Mouse (Mus musculus) subcutaneous adipose tissue, adult 2 months (tissue): ENCODE data around the gene Sbf2. TPM values are rescaled to one million over a fixed set of nuclear protein-coding genes. Genes with fewer than 3 reads are reported as not detected.

ENCODE experiments used
- polyA plus RNA-seq: library from polyadenylated mRNA; depleted of rRNA; stranded (reverse); fragments of >200 nt; gene quantifications from 2 replicates; pipeline ENCODE4 v1.2.3, GENCODE M21; 2012; ENCODE audit warnings: low replicate concordance; rRNA removed

Gene Sbf2
- 21.7 and 26.3 TPM in 2 replicates for polyA plus RNA-seq

DNA sequence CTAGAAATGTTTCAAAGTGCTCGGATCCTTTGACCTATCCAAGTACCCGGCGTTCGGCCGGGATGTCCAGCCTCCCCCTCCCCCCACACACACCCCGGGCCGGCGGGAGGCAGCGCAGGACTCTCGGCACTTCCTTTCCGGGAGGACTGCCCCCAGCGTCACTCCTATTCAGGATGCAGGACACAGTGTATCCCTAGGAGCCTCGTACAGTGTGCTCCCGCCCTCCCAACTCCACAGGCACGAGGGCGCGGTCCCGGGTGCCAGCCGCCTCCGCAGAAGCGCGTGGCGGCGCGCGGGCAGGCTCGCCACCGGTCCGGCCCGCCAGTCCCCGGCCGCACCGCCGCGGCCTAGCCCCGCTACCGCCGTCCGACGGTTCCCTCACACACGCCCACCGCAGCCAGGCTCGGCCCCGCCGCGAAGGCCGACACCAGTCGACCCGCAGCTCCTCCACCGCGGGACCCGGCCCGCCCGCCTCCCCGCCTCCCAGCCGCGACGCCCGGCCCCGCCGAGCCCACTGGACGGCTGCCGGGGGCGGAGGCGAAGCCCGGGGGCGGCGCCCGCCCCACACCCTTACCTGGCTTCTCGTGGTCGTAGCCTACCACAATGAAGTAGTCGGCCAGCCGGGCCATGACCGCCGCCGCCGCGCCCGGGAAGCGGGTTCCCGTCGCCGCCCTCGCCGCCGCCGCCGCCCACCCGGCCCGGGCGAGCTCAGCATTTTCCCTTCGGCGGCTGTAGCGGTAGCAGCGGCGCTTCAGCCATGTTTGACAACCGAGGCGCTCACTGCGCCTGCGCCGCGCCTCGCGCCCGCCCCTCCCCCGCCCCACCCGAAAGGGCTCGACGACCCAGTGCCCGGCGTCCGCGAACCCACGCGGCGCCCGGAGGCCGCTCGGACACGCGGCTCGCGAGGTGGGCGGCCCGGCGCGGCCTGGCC lies at the start of gene Sbf2:
Sbf2 (minus strand) TSS at position 790 of the 931 bp plus-strand sequence.

DNA sequence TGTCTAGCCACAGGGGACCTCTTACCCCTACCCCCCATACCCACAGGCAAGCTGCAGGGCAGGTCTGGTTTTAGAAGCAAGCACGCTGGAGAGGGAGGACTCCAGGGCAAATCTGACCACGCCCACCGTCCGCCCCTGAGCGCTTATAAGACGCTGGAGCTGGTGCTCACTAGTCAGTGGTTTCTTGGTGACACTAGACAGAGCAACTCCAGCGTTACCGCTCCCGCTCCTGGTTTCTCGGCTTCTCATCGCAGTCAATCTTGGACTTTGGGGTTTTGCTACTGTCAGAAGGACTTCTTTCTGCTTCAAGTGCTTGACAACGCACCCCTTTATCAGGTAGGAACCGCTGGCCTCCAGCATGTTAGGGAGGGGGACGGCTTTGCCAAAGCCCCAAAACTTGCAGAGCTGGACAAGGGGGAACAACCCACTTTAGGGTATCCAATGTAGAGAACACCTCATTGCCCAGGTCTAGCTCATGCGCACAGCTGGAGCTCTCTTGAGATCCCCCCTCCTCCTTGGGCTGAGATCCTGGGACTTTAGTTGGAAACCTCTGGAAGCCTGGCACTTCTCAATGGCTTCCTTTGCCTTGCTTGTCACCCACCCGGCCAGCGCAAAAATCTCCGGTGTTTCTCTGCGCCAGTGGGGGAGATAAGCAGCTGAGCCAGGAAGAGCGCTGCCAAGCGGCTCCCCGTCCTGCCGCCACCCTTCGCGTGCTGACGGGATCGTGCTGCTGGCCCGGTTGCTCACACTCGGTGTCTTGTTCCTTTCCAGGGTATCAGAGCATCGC lies 13.0 kb upstream of the Sbf2 start, which contains the start of gene Adm:
Adm (plus strand) TSS at position 176 of the 787 bp plus-strand sequence.

Other genes with a start within 250 kb of the Sbf2 start
- gene Adm, start 12.7 kb upstream of the Sbf2 start, polyA plus RNA-seq, result 23.1 and 29.7 TPM in 2 replicates
- gene Ampd3, start 153.3 kb upstream of the Sbf2 start, polyA plus RNA-seq, result 35.5 and 70.3 TPM in 2 replicates
- 31.2 and 38.6 TPM in 2 replicates for gene Rnf141, start 229.5 kb upstream of the Sbf2 start, polyA plus RNA-seq
- gene Lyve1, start 248.3 kb upstream of the Sbf2 start, polyA plus RNA-seq, result 24.0 and 47.9 TPM in 2 replicates